Mouse (Mus musculus): ENCODE measurements around the gene Loxl3. TPM values are rescaled to one million over a fixed set of nuclear protein-coding genes. Genes with fewer than 3 reads are reported as not detected.

Loxl3 gene
- polyA plus RNA-seq, 1 experiment from 2014 or later: 20.9 TPM

DNA sequence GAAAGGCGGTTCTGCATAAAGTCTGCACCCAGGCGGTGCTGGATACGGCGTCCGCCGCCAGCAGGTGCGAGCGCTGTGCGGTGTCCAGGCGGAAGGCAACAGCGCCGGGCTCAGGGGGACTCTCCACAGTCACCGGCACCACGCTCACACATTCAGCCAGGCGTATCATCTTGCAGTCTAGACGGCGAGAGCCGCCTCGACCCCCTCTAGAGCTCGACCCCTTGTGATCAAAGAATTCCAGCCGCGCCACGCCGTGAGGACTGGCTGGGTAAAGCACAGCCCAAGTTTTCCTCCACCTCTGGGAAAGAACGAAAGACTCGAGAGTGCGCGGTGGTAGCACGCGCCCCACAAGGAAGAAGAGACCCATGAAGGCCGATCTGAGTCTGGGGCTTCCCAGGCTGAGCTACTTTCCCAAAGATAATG is 1.2 kb upstream of the Loxl3 start:
- under 1% methylated on average over 31 of the region's 31 CpGs for WGBS
- H3K9me3 ChIP-seq: no peaks in the 10 kb centered on the region
- peak; percentile 4; the same call in 1 of the 2 replicates for ATAC-seq (ENCODE audit: insufficient number of reproducible peaks, insufficient read depth, low FRiP score, low TSS enrichment, low read depth)
- no peaks in the 10 kb centered on the region for H3K36me3 ChIP-seq
- H3K9ac ChIP-seq: peak overlapping the region; percentile 73
- H3K27me3 ChIP-seq: peaks cover 48% of the 10 kb centered on the region
- H3K27ac ChIP-seq: peak overlapping the region; percentile 75
- peak overlapping the region; percentile 88 for H3K4me2 ChIP-seq
- H3K4me1 ChIP-seq: peaks cover 69% of the 10 kb centered on the region
- peak overlapping the region; percentile 59 for H3K4me3 ChIP-seq

DNA sequence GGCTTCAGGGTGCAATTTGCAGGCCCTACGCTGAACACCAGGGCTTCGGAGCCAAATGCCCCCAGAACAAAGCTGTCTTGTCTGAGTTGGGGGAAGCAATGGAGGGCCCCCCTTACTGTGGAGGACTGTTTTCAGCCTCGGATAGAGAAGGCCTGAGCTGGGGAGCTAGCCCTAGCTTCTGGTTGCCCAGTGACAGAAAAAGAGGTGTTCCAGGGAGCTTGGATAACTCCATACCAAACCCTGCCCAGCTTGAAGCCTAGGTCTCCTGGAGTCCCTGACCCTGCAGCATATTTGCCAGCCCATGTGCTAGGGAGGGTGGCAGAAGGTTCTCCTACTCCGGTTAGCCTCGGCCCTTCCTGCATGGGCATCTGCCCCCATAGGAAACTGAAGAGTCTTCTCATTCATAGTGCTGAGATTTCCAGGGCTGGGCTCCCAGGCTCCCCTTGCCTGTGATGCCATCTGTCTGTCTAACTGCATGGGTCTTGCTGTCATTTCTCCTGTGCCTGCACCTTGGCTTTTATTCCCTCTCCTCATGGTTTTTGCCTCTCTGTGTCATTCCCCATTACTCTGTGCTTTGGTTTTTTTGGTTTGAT is 586 bp downstream of the Loxl3 start:
- Histone ChIP-seq H3K4me2 (peak overlapping the region; percentile 88), H3K36me3 (no peaks in the 10 kb centered on the region), H3K4me3 (peak overlapping the region; percentile 59), H3K9me3 (no peaks in the 10 kb centered on the region), H3K4me1 (peaks cover 63% of the 10 kb centered on the region), H3K27ac (peak overlapping the region; percentile 75), H3K9ac (peak overlapping the region; percentile 73), H3K27me3 (peaks cover 39% of the 10 kb centered on the region)
- ATAC-seq (ENCODE audit: insufficient number of reproducible peaks, insufficient read depth, low FRiP score, low TSS enrichment, low read depth): no peak
- 15% methylated on average over 5 of the region's 5 CpGs for WGBS

DNA sequence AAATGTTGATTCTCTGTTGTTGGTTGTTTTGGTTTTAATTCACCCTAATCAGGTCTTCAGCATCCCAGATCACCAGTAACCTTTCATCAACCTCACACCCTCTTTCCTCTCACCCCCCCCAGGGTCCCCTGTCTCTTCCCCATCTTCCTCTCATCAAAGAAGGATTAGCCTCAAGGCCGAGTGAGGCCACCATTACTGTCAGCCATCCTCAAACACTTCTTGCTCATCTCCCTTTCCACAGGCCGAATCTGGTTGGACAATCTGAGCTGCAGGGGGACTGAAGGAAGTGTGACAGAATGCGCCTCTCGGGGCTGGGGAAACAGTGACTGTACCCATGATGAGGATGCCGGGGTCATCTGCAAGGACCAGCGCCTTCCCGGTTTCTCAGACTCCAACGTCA is 3.2 kb downstream of the Loxl3 start:
- Histone ChIP-seq H3K27me3 (peaks cover 13% of the 10 kb centered on the region), H3K4me1 (peaks cover 42% of the 10 kb centered on the region), H3K36me3 (no peaks in the 10 kb centered on the region), H3K4me2 (no peak overlapping the region), H3K4me3 (no peak overlapping the region), H3K9ac (no peak overlapping the region), H3K27ac (no peak overlapping the region), H3K9me3 (no peaks in the 10 kb centered on the region)
- WGBS: 75% methylated on average over 8 of the region's 8 CpGs
- no peak for ATAC-seq (ENCODE audit: insufficient number of reproducible peaks, insufficient read depth, low FRiP score, low TSS enrichment, low read depth)

DNA sequence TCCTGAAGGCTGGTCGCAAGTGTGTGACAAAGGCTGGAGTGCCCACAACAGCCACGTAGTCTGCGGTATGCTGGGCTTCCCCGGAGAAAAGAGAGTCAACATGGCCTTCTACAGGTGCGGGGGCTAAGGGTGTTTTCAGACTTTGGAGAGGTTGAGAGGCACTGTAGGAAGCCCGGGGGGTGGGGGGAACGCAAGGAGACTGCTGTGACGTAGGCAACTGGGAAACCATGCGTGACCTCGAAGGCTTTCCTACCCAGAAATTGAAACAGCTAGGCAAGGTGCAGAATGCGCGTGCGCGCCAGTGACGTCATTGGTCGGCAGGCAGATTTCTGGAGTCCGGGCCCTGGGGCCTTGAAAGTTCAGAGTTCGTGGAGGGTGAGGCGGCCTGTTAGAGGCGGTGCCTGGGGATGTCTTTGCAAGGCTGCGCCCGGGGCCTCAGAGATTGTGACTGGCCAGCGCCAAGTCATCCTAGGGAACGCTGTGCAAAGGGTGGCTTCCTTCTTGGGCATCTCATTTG is 4.6 kb downstream of the Loxl3 start:
- peak overlapping the region; percentile 62 for H3K4me2 ChIP-seq
- peaks cover 31% of the 10 kb centered on the region for H3K4me1 ChIP-seq
- no peaks in the 10 kb centered on the region for H3K9me3 ChIP-seq
- H3K27ac ChIP-seq: no peak overlapping the region
- H3K4me3 ChIP-seq: peak overlapping the region; percentile 33
- H3K36me3 ChIP-seq: no peaks in the 10 kb centered on the region
- peaks cover 4% of the 10 kb centered on the region; the same call in 1 of the 2 replicates for H3K27me3 ChIP-seq
- 0 out of 2 replicates have a peak, but pooled peaks have one; percentile 32 for ATAC-seq (ENCODE audit: insufficient number of reproducible peaks, insufficient read depth, low FRiP score, low TSS enrichment, low read depth)
- peak overlapping the region; percentile 57 for H3K9ac ChIP-seq
- 11% methylated on average over 24 of the region's 24 CpGs for WGBS

DNA sequence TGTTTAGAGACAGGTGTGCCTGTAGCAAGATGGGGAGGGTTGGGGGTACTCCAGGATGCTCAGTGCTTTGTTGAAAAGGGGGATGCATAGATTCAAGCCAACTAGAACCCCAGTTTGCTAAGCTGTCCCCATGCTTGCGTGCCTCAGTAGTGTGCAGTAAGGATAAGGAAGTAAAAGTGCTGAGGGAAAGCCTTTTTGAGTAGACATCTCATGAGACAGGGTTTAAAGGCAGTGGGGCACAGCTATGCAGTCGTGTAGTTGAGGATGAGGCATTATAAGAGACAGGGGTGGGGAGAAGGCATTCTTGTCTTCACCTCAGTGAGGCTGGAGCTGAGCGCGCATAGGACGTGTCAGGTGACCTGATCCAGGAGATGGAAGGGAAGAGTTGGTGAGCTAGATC is 6.6 kb downstream of the Loxl3 start:
- ATAC-seq (ENCODE audit: insufficient number of reproducible peaks, insufficient read depth, low FRiP score, low TSS enrichment, low read depth): no peak
- no peak overlapping the region for H3K4me3 ChIP-seq
- H3K4me2 ChIP-seq: no peak overlapping the region
- peaks cover 11% of the 10 kb centered on the region for H3K4me1 ChIP-seq
- H3K27me3 ChIP-seq: no peaks in the 10 kb centered on the region; the same call in 1 of the 2 replicates
- no peak overlapping the region for H3K27ac ChIP-seq
- H3K9ac ChIP-seq: no peak overlapping the region
- H3K9me3 ChIP-seq: no peaks in the 10 kb centered on the region
- 82% methylated on average over 5 of the region's 5 CpGs for WGBS
- H3K36me3 ChIP-seq: no peaks in the 10 kb centered on the region

DNA sequence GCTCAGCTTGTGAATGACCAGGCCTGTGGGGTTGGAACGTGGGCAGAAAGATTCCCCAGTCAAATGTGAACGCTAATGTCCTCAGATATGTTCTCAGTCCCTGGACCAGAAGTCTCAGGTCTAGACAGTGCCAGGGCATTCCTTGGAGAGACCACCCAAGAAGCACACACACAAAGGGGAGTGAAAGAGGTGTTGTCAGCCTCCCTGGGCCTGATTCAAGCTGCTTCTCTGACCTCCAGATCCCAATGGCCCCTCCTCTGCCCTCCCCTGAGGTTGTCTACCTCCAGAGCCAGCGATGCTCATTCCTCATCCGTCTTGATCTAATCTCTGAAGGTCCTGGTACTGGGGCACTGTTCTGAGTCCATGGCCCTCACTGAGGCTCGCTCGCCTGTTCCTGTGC is 9.6 kb downstream of the Loxl3 start:
- no peaks in the 10 kb centered on the region for H3K27me3 ChIP-seq
- WGBS: 75% methylated on average over 6 of the region's 6 CpGs
- H3K27ac ChIP-seq: no peak overlapping the region
- H3K9ac ChIP-seq: no peak overlapping the region
- H3K4me3 ChIP-seq: no peak overlapping the region
- H3K36me3 ChIP-seq: no peaks in the 10 kb centered on the region
- H3K4me1 ChIP-seq: peaks cover 3% of the 10 kb centered on the region
- no peak overlapping the region for H3K4me2 ChIP-seq
- ATAC-seq (ENCODE audit: insufficient number of reproducible peaks, insufficient read depth, low FRiP score, low TSS enrichment, low read depth): no peak
- H3K9me3 ChIP-seq: no peaks in the 10 kb centered on the region

DNA sequence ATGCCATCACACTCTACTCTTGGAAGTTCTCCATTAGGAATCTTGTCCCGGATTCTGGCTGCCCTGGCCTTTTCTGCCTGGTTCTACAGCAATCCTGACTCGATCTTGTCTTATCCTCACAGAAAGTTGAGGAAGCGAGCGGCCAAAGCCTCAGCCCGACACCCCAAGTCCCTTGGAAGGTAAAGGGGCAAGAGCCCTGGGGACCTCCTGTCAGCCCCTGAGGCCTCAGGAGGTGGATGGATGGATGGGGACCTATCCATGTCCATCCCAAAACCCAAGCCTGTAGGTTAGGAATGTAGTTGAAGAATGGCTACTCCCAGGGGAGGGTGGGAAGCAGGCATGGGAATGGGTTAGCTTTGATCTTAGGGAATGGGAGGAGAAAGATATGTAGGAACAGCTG is 10.0 kb downstream of the Loxl3 start:
- no peak overlapping the region for H3K27ac ChIP-seq
- no peaks in the 10 kb centered on the region for H3K9me3 ChIP-seq
- no peak overlapping the region for H3K9ac ChIP-seq
- WGBS: 95% methylated on average over 5 of the region's 5 CpGs
- H3K36me3 ChIP-seq: no peaks in the 10 kb centered on the region
- H3K4me1 ChIP-seq: no peaks in the 10 kb centered on the region
- ATAC-seq (ENCODE audit: insufficient number of reproducible peaks, insufficient read depth, low FRiP score, low TSS enrichment, low read depth): no peak
- H3K4me3 ChIP-seq: no peak overlapping the region
- no peak overlapping the region for H3K4me2 ChIP-seq
- no peaks in the 10 kb centered on the region for H3K27me3 ChIP-seq

DNA sequence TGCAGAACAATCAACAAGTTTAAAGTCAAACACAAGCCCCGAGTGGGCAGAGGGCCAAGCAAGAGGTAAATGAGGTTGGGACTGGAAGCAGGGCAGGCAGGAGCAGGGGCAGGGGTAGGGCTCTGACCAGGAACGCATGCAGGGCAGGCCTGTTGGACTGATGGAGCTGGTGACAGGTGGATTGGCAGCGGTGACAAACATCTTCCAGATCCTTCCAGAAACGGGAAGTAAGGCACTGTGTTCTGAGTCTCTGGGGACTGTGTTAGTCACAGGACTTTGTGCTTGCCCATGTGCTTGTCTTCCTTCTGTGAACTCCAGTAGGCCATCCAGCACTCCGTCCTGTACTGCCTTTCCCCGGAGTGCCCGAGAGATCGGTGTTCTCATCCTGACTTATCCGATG is 10.8 kb downstream of the Loxl3 start:
- no peak overlapping the region for H3K27ac ChIP-seq
- 77% methylated on average over 9 of the region's 9 CpGs for WGBS
- 0 out of 2 replicates have a peak, but pooled peaks cover under 1% of the 10 kb centered on the region for H3K36me3 ChIP-seq
- no peaks in the 10 kb centered on the region for H3K27me3 ChIP-seq
- ATAC-seq (ENCODE audit: insufficient number of reproducible peaks, insufficient read depth, low FRiP score, low TSS enrichment, low read depth): no peak
- H3K9ac ChIP-seq: no peak overlapping the region
- H3K4me3 ChIP-seq: no peak overlapping the region
- H3K4me1 ChIP-seq: no peaks in the 10 kb centered on the region
- H3K4me2 ChIP-seq: no peak overlapping the region
- no peaks in the 10 kb centered on the region for H3K9me3 ChIP-seq

DNA sequence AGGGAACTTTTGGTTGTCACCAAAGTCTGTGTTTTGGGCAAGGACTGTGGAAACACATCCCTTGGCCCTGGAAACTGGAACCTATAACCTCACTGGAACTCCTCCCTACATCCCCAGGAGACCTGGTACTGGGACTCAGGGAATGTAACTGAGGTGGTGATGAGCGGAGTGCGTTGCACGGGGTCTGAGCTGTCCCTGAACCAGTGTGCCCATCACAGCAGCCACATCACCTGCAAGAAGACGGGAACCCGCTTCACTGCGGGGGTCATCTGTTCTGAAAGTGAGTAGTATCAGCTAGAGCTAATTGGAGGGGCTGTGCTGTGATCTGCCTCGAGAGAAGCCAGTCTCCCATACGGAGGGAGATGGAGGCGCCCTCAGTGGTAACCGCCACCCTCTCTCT is 15.4 kb downstream of the Loxl3 start:
- Histone ChIP-seq H3K4me2 (no peak overlapping the region), H3K4me3 (no peak overlapping the region), H3K9ac (no peak overlapping the region), H3K36me3 (peaks cover 19% of the 10 kb centered on the region), H3K27me3 (no peaks in the 10 kb centered on the region), H3K27ac (no peak overlapping the region), H3K9me3 (no peaks in the 10 kb centered on the region), H3K4me1 (peaks cover 12% of the 10 kb centered on the region)
- 69% methylated on average over 10 of the region's 10 CpGs for WGBS
- no peak for ATAC-seq (ENCODE audit: insufficient number of reproducible peaks, insufficient read depth, low FRiP score, low TSS enrichment, low read depth)

DNA sequence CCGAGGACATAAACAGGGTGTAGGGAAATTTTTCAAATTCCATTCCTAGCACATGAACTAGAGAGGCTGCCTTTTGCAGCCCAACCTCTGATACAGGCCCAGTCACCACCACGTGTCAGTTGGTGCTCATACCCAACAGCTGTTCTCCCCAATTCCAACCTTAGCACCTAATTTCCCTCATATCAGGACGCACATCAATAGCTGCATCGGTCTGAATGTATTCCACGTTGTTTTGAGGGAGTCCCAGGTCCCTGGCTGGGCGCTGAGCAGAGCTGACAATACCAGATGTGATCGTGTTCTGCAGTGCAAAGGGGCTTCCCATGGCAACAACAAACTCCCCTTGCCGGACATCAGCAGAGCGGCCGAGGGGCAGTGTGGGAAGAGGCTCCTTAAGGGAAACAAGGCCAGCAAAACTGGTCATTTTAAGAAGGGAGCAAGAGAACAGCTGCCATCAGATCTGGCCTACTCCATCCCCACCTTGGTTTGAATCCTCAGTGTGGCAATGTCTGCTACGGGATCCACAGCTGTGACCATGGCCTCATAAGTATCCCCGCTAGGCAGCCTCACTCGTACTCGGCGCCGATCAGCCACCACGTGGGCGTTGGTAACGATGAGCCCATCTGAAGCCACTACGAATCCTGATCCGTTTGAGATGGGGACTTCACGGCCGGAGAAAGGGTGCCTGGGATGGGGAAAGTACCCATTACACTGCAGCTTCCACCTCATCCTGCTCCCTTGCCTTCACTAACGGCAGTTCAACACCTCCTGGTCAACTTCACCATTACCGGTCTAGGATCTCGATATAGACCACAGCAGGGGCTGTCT is 19.4 kb downstream of the Loxl3 start:
- Histone ChIP-seq H3K9me3 (no peaks in the 10 kb centered on the region), H3K4me3 (peak overlapping the region; percentile 99), H3K27ac (peak overlapping the region; percentile 92), H3K9ac (peak overlapping the region; percentile 96), H3K4me1 (peaks cover 26% of the 10 kb centered on the region), H3K4me2 (peak overlapping the region; percentile 88), H3K36me3 (peaks cover 38% of the 10 kb centered on the region), H3K27me3 (no peaks in the 10 kb centered on the region)
- WGBS: 1% methylated on average over 26 of the region's 26 CpGs
- no peak for ATAC-seq (ENCODE audit: insufficient number of reproducible peaks, insufficient read depth, low FRiP score, low TSS enrichment, low read depth)

DNA sequence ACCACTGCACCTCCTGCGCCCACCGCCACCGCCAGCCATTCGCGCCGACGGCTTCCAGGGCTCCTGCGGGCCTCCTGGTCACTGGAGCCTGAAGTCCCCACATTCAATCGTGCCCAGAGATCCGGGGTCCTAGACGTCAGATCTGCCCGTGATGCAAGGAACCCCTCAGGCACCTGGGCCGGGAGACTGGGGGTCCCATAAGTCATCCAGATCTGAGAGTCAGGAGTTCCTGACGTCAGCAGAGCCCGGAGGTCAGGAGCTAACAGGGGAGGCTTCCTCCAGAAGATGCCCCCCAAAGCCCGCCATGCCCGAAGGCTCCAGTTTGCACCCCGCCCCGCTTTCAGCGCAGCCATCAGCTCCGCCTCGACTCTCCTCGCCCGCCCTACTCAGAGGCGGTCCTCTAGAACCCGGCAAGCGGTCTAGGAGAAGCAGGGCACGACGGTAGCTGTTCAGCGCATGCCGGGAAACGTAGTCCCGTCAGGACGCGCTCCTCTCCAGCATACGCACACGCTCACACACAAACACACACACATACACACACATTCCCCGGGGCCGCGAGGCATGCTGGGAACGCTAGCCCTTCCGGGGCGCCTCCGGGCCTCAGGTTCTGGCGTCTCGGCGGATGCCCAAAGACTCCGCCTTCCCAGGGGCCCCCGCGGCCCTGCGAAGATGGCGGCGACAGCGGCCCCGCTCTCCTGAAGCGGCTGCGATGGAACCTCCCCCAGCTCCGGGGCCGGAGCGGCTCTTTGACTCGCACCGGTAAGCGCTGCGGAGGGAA is 20.3 kb downstream of the Loxl3 start, which contains the start of gene Aup1:
TSS of gene Aup1 (plus strand) at position 448 of the 778 bp plus-strand sequence.
- Histone ChIP-seq H3K9me3 (no peaks in the 10 kb centered on the region), H3K36me3 (peaks cover 38% of the 10 kb centered on the region), H3K9ac (peak within 1 kb of the TSS; percentile 96), H3K27me3 (no peaks in the 10 kb centered on the region), H3K4me2 (peak within 1 kb of the TSS; percentile 88), H3K4me1 (peaks cover 26% of the 10 kb centered on the region), H3K27ac (peak within 1 kb of the TSS; percentile 92), H3K4me3 (peak within 1 kb of the TSS; percentile 99)
- under 1% methylated on average over 64 of the region's 64 CpGs for WGBS
- peak; percentile 94 for ATAC-seq (ENCODE audit: insufficient number of reproducible peaks, insufficient read depth, low FRiP score, low TSS enrichment, low read depth)

Data from embryonic facial prominence, embryonic 13.5 days (tissue).